Mouse (Mus musculus) left cerebral cortex, postnatal 36 days (tissue): Measurements from ENCODE around the gene Hspb9. TPM values are rescaled to one million over a fixed set of nuclear protein-coding genes. Genes with fewer than 3 reads are reported as not detected.

Experiments
- DNase-seq, 2 experiments: peaks; one replicate each; pipeline ENCODE4 v3.0.0; 2021 to 2022; ENCODE audit warnings: low spot score in 2 of 2, mixed read lengths in 1 of 2
- intact Hi-C: fragments of 180-260 bp; cut with DNase I; formaldehyde crosslinking; loops from one replicate; pipeline ENCODE4 v1.15.1; 2025
- total RNA-seq, 2 experiments: library from RNA; stranded (reverse); gene quantifications; 2 replicates each; pipeline ENCODE4 v1.2.3; 2021

Gene Hspb9
- total RNA-seq, 2 experiments from 2014 or later, result not detected

DNA sequence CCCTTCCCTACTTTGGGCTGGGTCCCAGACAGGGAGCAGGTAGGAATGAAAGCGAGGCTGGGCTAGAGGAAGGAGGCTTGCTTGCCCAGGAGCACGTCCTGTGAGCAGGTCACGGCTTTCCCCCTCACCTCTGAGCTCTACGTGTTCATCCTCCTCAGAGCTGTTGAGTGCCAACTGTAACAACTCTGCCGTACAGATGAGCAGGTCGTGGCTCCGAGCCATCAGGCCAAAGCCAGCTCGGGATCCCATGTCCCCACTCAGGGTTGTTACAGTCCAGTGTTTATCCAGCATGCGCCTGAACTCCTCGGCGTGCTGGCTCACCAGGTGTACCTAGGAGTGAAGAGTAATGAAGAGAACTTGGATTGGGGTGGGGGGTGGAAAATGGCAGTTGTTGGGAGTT is 10.3 kb upstream of the Hspb9 start:
- DNase-seq, result no peak
- intact Hi-C loops, result loop anchor here (2.0 to 10.0 kb wide), 2 partner anchors 133 to 279 kb away; no protein-coding TSS in a partner anchor

- intact Hi-C loops, result loop anchor here (2.0 to 10.0 kb wide), 2 partner anchors 133 to 279 kb away; no protein-coding TSS in a partner anchor
- no peak for DNase-seq
Observed at GRCm38 (mm10) chr11:100703851-100704531, 9.7 kb upstream of the Hspb9 start, which contains the start of gene Dhx58. Gene Dhx58 (minus strand): TSS chr11:100704271.

DNA sequence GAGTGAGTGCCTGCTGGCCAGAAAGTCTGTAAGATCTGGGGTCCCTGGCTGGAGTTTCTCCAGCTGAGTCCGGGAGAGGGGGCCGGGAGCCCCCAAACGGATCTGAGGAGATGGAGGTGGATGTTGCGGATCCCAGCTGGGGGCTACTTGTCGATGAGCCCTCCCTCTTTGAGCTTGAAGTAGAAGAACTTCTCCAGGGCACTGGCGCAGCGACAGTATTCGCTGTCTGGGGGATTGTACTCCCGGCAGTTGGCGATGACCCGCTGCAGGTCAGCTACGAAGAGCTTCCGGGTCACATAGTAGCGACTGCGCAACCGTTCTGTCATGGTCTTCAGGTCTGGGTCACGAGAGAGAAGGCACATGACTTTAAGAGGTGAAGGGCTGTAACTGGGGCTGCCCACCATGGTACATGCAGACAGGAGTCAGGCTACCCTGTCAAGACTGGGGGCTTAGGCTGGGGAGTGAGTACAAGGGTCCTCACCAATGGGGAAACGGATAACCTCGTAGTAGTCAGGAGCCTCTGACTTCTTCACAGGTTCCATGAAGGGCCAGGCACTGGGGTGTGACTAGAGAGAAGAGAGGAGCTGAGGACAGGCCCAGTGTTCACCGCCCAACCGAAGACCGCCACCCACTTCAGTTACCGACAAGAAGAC is 8.4 kb upstream of the Hspb9 start:
- no peak for DNase-seq
- intact Hi-C loops, result loop anchor here (10.0 kb wide), 1 partner anchor 280 kb away; no protein-coding TSS in a partner anchor

DNA sequence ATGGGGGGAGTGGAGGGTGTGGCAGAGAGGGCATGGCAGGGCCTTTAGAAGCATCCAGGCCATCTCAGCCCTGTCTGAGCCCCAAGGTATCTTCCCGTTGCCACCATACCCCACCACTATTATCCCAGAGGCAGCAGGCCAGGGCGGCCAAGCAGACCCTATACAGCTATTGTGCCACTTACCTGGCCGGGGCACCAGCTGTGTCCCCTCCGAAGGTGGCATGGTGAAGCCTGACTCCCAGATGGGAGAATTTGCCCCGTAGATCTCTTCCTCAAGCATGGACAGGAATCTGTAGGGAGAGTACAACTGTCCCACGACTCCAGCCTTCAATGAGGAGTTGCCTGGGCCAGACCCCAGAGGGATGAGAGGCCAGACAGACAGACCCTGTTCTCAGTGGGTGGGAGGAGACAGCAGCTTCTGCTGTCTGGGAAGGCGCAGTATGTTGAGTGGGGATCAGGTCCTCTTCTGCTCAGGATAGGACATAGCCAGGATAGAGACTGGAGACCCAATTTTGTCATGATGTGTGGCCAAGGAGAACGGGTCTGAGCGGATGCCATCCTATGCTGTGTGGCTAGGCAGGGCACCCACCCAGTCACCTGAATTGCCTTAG is 4.3 kb upstream of the Hspb9 start:
- intact Hi-C loops, result loop anchor here (10.0 kb wide), 1 partner anchor 285 kb away; no protein-coding TSS in a partner anchor
- DNase-seq, result no peak

- intact Hi-C loops, result no loop called here
- no peak for DNase-seq
Observed at GRCm38 (mm10) chr11:100710528-100710927, 3.1 kb upstream of the Hspb9 start.

- DNase-seq, result no peak
- intact Hi-C loops, result no loop called here
Observed at GRCm38 (mm10) chr11:100710977-100711376, 2.7 kb upstream of the Hspb9 start.

DNA sequence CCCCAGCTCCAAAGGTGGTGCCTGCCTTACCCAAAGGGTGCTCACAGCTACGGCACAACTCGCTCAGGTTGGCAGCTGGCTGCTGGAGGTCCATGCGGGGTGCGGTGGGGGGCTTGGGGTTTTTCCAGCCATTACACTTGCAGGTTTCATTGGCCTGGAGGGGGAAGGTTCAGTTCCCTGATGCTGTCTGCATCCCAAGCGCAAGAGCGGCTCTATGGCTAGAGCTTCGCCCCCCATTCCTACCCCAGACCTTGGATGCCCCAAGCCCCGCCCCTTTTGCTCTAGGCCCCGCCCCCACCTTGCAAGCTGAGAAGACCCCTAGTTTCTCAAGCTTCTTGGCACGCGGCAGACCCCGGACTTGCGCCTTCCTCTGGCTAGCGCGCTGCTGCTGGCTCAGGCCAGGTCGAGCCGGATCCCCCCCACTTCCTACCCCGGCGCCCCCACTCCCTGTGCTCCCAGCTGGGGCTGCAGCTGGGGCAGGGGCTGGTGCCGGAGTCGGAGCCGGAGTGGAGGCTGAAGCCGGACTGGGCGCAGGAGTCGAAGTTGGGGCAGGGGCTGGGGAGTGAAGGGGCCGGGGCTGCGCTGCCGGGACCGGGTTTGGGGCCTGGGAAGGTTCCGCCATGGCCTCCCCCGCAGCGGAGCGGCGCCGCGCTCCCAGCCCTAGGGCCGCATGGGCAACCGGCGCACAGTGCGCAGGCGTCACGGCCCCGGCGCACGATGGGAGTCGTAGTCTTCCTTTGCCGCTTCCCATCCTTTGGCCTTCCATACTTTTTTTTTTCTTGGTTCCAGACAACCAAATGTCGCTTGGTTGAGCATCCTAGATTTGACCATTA is 1.7 kb upstream of the Hspb9 start, which contains the start of gene Kat2a:
Kat2a (minus strand) TSS at position 683 of the 833 bp plus-strand sequence.
- intact Hi-C loops, result no loop called here
- peak; percentile 85 to 89 for DNase-seq

DNA sequence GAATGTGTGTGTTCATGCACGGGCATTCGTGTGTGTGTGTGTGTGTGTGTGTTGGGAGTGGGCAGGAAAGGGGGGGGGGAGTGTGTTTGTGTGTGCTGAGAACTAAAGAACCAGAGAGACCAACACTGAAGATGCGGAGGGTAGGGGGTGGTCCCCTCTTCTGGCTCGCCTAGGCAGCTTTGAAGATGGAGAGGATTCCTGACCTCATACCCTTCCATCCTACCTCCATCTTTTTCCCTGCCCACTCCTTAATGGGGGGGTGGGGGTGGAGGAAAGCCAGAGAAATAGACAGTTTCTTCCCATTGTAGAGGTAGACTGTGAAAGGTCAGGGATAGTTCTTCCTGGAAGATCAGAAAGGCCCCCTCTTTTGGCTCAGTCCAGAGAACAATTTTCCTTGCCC is 476 bp upstream of the Hspb9 start:
- DNase-seq, result no peak
- intact Hi-C loops, result no loop called here

DNA sequence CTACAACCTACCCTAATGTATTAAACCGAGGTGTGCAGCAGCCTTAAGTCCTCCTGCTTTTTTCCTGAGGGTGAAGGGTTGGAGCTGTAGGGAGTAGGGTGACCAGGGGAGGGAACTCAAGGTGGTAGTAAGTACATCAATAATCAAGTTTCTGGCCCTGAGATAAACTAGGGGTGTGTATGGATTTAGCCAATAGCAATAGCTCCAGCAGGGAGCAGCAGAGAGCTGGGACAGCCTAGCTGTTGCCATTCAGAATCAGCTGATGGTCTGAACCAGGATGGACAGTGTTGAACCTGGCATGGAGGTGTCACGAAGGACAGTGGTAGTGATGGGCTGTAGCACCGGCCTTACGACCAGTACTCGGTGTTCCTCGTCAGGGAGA is 875 bp downstream of the Hspb9 start:
- intact Hi-C loops, result loop anchor here (2.0 kb wide), 1 partner anchor 46 kb away; no protein-coding TSS in a partner anchor
- DNase-seq, result peak; percentile 56 to 73

- DNase-seq, result no peak
- intact Hi-C loops, result loop anchor here (2.0 kb wide), 1 partner anchor 46 kb away; no protein-coding TSS in a partner anchor
Observed at GRCm38 (mm10) chr11:100714948-100715347, 1.3 kb downstream of the Hspb9 start.

- DNase-seq, result peak in 1 of 2 experiments; percentile 50
- intact Hi-C loops, result no loop called here
Observed at GRCm38 (mm10) chr11:100716649-100717048, 3.0 kb downstream of the Hspb9 start.

- DNase-seq, result no peak
- intact Hi-C loops, result no loop called here
Observed at GRCm38 (mm10) chr11:100718462-100718861, 4.8 kb downstream of the Hspb9 start.

- intact Hi-C loops, result no loop called here
- no peak for DNase-seq
Observed at GRCm38 (mm10) chr11:100718866-100719265, 5.2 kb downstream of the Hspb9 start.

- intact Hi-C loops, result no loop called here
Observed at GRCm38 (mm10) chr11:100719312-100719711, 5.7 kb downstream of the Hspb9 start.

DNA sequence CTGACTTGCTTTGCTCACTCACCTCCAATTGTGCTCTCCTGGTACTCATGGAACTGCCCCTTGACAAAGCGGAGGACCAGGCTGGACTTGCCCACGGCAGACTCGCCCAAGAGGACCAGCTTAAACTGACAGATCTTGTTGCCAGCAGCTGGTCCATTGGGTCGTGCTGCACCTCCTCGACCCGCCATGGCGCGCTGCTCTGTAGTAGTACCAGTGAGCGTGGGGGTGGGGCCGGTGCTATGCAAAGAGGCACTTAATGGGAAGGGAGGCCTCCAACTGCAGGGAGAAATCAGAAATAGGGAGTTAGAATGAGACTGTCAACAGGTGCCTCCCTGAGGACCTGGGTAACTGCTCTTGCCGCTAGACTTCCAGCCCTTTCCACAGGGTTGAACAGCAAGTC is 6.2 kb downstream of the Hspb9 start:
- intact Hi-C loops, result no loop called here
- DNase-seq, result no peak

More at GRCm38 (mm10) chr11:100719312-100719711, 5.7 kb downstream of the Hspb9 start:
- peak in 1 of 2 experiments; percentile 41 for DNase-seq

DNA sequence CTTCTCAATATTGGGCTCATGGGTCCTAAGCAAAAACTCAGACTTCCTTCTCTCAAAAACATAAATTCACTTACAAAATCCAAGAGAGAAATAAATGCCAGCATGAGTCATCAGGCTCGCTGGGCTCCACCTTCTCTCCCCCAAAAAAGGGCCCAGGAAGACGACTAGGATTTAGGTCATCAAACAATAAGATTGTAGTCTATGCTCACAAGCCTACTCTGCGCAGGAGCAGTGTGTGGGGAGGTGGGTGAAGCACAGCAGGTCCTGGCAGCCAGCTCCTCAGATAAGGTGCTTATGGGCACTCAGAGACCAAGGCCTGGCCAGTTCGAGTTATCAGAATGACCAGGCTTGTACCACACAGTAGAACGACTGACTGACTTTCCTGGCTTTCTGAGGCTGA is 6.7 kb downstream of the Hspb9 start:
- intact Hi-C loops, result no loop called here
- DNase-seq, result no peak

- DNase-seq, result no peak
- intact Hi-C loops, result no loop called here
Observed at GRCm38 (mm10) chr11:100721254-100721653, 7.6 kb downstream of the Hspb9 start.

DNA sequence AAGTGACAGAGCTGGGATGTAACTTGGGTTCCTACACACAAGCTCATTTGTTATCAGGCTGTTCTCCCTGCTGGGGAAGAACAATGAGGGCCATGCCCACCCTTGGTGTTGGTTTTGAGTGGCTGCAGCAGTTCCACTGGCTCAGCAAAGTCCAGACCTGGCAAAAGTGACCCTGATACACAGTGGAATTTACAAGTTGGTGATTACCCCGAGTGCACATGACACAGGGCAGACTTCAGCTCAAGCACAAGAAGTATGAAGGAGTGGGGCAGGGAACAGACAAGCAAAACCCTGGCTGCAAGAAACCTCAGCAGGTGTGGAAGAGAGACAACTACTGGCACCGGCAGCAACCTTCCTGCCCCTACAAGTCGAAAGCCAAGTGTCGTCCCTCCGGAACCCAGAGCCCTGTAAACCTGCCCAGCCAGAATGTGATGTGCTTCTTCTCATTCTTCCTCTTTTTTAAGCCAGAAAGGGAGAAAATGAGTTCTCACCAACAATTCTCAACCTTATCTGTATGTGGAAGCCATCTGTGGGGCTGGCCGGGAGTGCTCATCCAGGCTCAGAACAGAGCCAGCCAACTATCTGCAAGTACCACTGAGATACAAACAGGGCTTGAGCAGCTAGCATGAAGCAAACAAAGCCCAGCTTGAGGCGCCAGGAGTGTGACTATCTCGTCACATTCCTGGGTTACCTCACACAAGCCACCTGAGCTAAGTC is 8.3 kb downstream of the Hspb9 start:
- intact Hi-C loops, result no loop called here
- DNase-seq, result no peak

DNA sequence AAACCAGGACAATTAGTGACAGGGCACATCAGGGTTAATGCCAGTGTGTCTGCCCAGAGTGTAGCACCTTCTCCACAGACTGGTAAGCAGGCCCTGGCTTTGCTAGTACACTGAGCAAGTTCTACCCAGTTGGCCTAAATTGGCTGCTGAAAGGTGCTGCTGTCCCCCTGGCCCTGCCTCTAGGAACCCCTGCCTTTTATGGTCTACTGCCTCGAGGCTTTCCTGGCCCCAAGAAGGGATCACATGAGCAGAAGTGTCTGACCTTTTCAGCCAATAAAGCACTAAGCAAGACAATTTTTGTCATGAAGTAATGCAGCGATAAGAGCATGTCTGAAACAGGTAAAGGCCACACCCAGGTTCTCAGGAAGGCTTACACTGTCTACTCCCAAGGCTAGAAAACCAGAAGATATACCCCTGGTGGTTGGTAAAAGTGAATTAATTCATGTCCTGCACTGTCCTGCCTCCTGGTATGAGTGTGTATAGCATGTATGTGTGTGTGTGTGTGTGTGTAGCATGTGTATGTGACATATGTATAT is 8.9 kb downstream of the Hspb9 start:
- DNase-seq, result no peak
- intact Hi-C loops, result no loop called here
